Mouse (Mus musculus) c-Kit-positive CD71-negative TER-119-negative erythroid progenitor cells, embryonic 14.5 days (primary cell): ENCODE data around the gene Tas2r116.

Experiments
- DNase-seq: peaks from one replicate; pipeline ENCODE4 v3.0.0-alpha.2; 2013; ENCODE audit warnings: low read depth

Tas2r116 gene

GRCm38 (mm10) chr6:132855138-132855537 lies at the start of gene Tas2r116:
Gene Tas2r116 (plus strand): TSS chr6:132855438.
- no peak for DNase-seq

GRCm38 (mm10) chr6:132846842-132847241 lies 8.4 kb upstream of the Tas2r116 start, which contains the start of gene Tas2r123:
Gene Tas2r123 (plus strand): TSS chr6:132847142.
- DNase-seq, result no peak

GRCm38 (mm10) chr6:132867708-132868107 lies 12.5 kb downstream of the Tas2r116 start, which contains the start of gene Tas2r110:
Gene Tas2r110 (plus strand): TSS chr6:132868008.
- DNase-seq, result no peak

GRCm38 (mm10) chr6:132892711-132893110 lies 37.5 kb downstream of the Tas2r116 start, which contains the start of gene Tas2r113:
Gene Tas2r113 (plus strand): TSS chr6:132893011.
- no peak for DNase-seq
